Mouse (Mus musculus): ENCODE measurements around the gene Tns4. TPM values are rescaled to one million over a fixed set of nuclear protein-coding genes. Genes with fewer than 3 reads are reported as not detected.

The Tns4 gene
- polyA plus RNA-seq, 1 experiment, result 0.11 TPM

- Histone ChIP-seq H3K36me3 (ENCODE audit: control insufficient read depth, insufficient read depth) (no peaks in the 10 kb centered on the region), H3K4me2 (ENCODE audit: low read depth) (peak overlapping the region; percentile 18)
- TF ChIP-seq POLR2A (IDR thresholded peaks at IDR 0.05; ENCODE audit: insufficient read length, low read depth) (no peak), TCF12 (IDR thresholded peaks at IDR 0.05; ENCODE audit: insufficient read depth, poor library complexity, severe bottlenecking) (no peak), USF1 (IDR thresholded peaks at IDR 0.05; ENCODE audit: low read depth) (no peak), SRF (IDR thresholded peaks at IDR 0.05; ENCODE audit: control insufficient read depth, insufficient read length, low read depth) (no peak), TCF3 (IDR thresholded peaks at IDR 0.05; ENCODE audit: insufficient read length, low read depth) (no peak), E2F4 (IDR thresholded peaks at IDR 0.05; ENCODE audit: insufficient read depth) (no peak), CEBPB (IDR thresholded peaks at IDR 0.05; ENCODE audit: insufficient read depth, poor library complexity, severe bottlenecking) (no peak), MYOD1 (IDR thresholded peaks at IDR 0.05; ENCODE audit: control insufficient read depth in 1 of 3, insufficient read length in 2 of 3, low read depth in 2 of 3) (no peak), MYOG (IDR thresholded peaks at IDR 0.05; ENCODE audit: control insufficient read depth in 1 of 3, insufficient read depth in 1 of 3, insufficient read length in 2 of 3, low read depth in 2 of 3) (no peak), POLR2AphosphoS2 (IDR thresholded peaks at IDR 0.05; ENCODE audit: insufficient read length, low read depth) (no peak), REST (IDR thresholded peaks at IDR 0.05; ENCODE audit: insufficient read depth, insufficient read length) (no peak)
These were observed 24.0 kb upstream of the Tns4 start for GRCm38 (mm10) chr11:99113111-99113510.

GRCm38 (mm10) chr11:99112700-99113099 is 23.6 kb upstream of the Tns4 start:
- no peaks in the 10 kb centered on the region for H3K36me3 ChIP-seq (ENCODE audit: control insufficient read depth, insufficient read depth)
- no peaks in the 10 kb centered on the region for H3K79me2 ChIP-seq (ENCODE audit: control insufficient read depth, insufficient read depth)
- H3K4me3 ChIP-seq, result no peak overlapping the region
- peak overlapping the region; percentile 18 for H3K4me2 ChIP-seq (ENCODE audit: low read depth)
- no peaks in the 10 kb centered on the region for H3K27me3 ChIP-seq (ENCODE audit: control insufficient read depth, insufficient read depth, insufficient read length)
- H3ac ChIP-seq (ENCODE audit: control insufficient read depth, insufficient read length), result no peak overlapping the region
- TF ChIP-seq TCF3 (IDR thresholded peaks at IDR 0.05; ENCODE audit: insufficient read length, low read depth) (no peak), MYOG (IDR thresholded peaks at IDR 0.05; ENCODE audit: control insufficient read depth in 1 of 3, insufficient read depth in 1 of 3, insufficient read length in 2 of 3, low read depth in 2 of 3) (no peak), TCF12 (IDR thresholded peaks at IDR 0.05; ENCODE audit: insufficient read depth, poor library complexity, severe bottlenecking) (no peak), CEBPB (IDR thresholded peaks at IDR 0.05; ENCODE audit: insufficient read depth, poor library complexity, severe bottlenecking) (no peak), MAX (IDR thresholded peaks at IDR 0.05; ENCODE audit: low read depth) (no peak), REST (IDR thresholded peaks at IDR 0.05; ENCODE audit: insufficient read depth, insufficient read length) (no peak), POLR2A (IDR thresholded peaks at IDR 0.05; ENCODE audit: insufficient read length, low read depth) (no peak), SRF (IDR thresholded peaks at IDR 0.05; ENCODE audit: control insufficient read depth, insufficient read length, low read depth) (no peak), USF1 (IDR thresholded peaks at IDR 0.05; ENCODE audit: low read depth) (no peak), E2F4 (IDR thresholded peaks at IDR 0.05; ENCODE audit: insufficient read depth) (no peak), MYOD1 (IDR thresholded peaks at IDR 0.05; ENCODE audit: control insufficient read depth in 1 of 3, insufficient read length in 2 of 3, low read depth in 2 of 3) (no peak)

More at GRCm38 (mm10) chr11:99113111-99113510, 24.0 kb upstream of the Tns4 start:
- Histone ChIP-seq H3K79me2 (ENCODE audit: control insufficient read depth, insufficient read depth) (no peaks in the 10 kb centered on the region), H3K27me3 (ENCODE audit: control insufficient read depth, insufficient read depth, insufficient read length) (no peaks in the 10 kb centered on the region), H3K4me3 (no peak overlapping the region), H3ac (ENCODE audit: control insufficient read depth, insufficient read length) (no peak overlapping the region)

GRCm38 (mm10) chr11:99111631-99112030 is 22.5 kb upstream of the Tns4 start:
- H3K4me2 ChIP-seq (ENCODE audit: low read depth), result no peak overlapping the region
- no peak overlapping the region for H3K4me3 ChIP-seq
- no peaks in the 10 kb centered on the region for H3K79me2 ChIP-seq (ENCODE audit: control insufficient read depth, insufficient read depth)
- no peaks in the 10 kb centered on the region for H3K36me3 ChIP-seq (ENCODE audit: control insufficient read depth, insufficient read depth)
- no peaks in the 10 kb centered on the region for H3K27me3 ChIP-seq (ENCODE audit: control insufficient read depth, insufficient read depth, insufficient read length)
- no peak overlapping the region for H3ac ChIP-seq (ENCODE audit: control insufficient read depth, insufficient read length)
- TF ChIP-seq POLR2A (IDR thresholded peaks at IDR 0.05; ENCODE audit: insufficient read length, low read depth) (no peak), MYOD1 (IDR thresholded peaks at IDR 0.05; ENCODE audit: control insufficient read depth in 1 of 3, insufficient read length in 2 of 3, low read depth in 2 of 3) (no peak), REST (IDR thresholded peaks at IDR 0.05; ENCODE audit: insufficient read depth, insufficient read length) (no peak), USF1 (IDR thresholded peaks at IDR 0.05; ENCODE audit: low read depth) (no peak), MAX (IDR thresholded peaks at IDR 0.05; ENCODE audit: low read depth) (no peak), SRF (IDR thresholded peaks at IDR 0.05; ENCODE audit: control insufficient read depth, insufficient read length, low read depth) (no peak), TCF3 (IDR thresholded peaks at IDR 0.05; ENCODE audit: insufficient read length, low read depth) (no peak), POLR2AphosphoS2 (IDR thresholded peaks at IDR 0.05; ENCODE audit: insufficient read length, low read depth) (no peak), MYOG (IDR thresholded peaks at IDR 0.05; ENCODE audit: control insufficient read depth in 1 of 3, insufficient read depth in 1 of 3, insufficient read length in 2 of 3, low read depth in 2 of 3) (no peak), TCF12 (IDR thresholded peaks at IDR 0.05; ENCODE audit: insufficient read depth, poor library complexity, severe bottlenecking) (no peak), E2F4 (IDR thresholded peaks at IDR 0.05; ENCODE audit: insufficient read depth) (no peak), CEBPB (IDR thresholded peaks at IDR 0.05; ENCODE audit: insufficient read depth, poor library complexity, severe bottlenecking) (no peak)

DNA sequence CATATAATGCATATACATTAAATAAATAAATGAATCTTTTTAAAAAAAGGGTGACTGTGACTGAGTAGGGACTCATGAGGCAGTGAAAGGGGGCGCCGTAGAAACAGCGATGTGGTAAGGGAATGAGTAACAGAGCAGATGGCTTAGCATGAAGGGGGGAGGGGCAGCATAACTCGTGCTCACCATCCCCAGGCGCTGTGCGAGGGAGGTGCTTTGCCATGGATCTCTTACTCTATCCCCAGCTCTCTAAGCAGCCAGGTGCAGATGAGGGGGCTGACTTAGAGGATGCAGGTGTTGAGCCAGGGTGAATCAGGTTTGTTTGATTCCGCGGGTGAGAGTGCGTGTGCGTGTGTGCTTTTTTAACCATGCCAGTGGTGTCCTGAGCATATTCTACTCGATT is 22.0 kb upstream of the Tns4 start:
- Histone ChIP-seq H3ac (ENCODE audit: control insufficient read depth, insufficient read length) (no peak overlapping the region), H3K36me3 (ENCODE audit: control insufficient read depth, insufficient read depth) (no peaks in the 10 kb centered on the region), H3K27me3 (ENCODE audit: control insufficient read depth, insufficient read depth, insufficient read length) (no peaks in the 10 kb centered on the region), H3K4me3 (no peak overlapping the region), H3K79me2 (ENCODE audit: control insufficient read depth, insufficient read depth) (no peaks in the 10 kb centered on the region), H3K4me2 (ENCODE audit: low read depth) (no peak overlapping the region)
- no peak for TF ChIP-seq SRF (IDR thresholded peaks at IDR 0.05; ENCODE audit: control insufficient read depth, insufficient read length, low read depth)
- TF ChIP-seq POLR2A (IDR thresholded peaks at IDR 0.05; ENCODE audit: insufficient read length, low read depth), result no peak
- no peak for TF ChIP-seq POLR2AphosphoS2 (IDR thresholded peaks at IDR 0.05; ENCODE audit: insufficient read length, low read depth)
- TF ChIP-seq MYOG (IDR thresholded peaks at IDR 0.05; ENCODE audit: control insufficient read depth in 1 of 3, insufficient read depth in 1 of 3, insufficient read length in 2 of 3, low read depth in 2 of 3), result no peak
- TF ChIP-seq USF1 (IDR thresholded peaks at IDR 0.05; ENCODE audit: low read depth), result no peak
- TF ChIP-seq E2F4 (IDR thresholded peaks at IDR 0.05; ENCODE audit: insufficient read depth), result no peak
